Mouse (Mus musculus): ENCODE results near the gene Pnpla5.
"Not testable (repeated sequence)": the region's sequence is repeated elsewhere in the genome, so short reads cannot be mapped to it uniquely, and the experiment has no call there.

Gene Pnpla5

DNA sequence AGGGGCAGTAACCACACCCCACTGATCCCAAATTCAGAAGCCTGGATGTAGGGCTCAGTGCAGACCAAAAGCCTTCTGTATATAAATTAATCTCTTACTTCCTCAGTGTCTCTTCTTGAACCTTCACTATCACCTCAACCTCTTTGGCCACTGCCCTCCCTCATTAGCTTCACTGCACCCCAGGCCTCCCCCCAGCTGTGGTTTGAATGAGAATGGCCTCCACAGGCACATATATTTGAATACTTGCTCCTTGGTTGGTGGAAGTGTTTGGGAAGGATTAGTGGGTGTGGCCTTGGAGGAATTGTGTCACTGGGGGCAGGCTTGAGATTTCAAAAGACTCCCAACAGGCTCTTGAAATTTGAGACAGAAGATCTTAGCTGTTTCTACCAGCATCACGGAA is 6.5 kb downstream of the Pnpla5 start:
- DNase-seq (ENCODE audit: low spot score in 2 of 2): no peak

DNA sequence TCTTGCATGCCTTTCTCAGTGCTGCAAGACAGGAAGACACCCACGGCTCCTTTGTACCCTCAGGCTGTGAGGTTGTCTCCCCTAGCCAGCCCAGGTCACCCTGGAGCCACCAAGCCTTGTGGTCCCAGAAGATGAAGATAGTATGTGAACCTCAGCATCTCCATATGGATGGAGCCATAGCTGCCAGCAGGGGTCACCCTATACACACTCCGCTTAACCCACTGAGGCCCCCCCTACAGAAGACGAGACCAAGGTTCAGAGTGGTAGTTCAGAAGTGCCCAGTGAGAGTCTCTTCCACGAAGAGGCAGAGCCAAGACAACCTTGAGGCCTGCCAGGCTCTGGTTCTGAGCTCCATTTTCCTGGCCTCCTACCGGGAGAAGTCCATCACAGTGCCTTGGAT is 7.2 kb downstream of the Pnpla5 start:
- peak in 1 of 2 experiments; percentile 53 for DNase-seq (ENCODE audit: low spot score in 2 of 2)

DNA sequence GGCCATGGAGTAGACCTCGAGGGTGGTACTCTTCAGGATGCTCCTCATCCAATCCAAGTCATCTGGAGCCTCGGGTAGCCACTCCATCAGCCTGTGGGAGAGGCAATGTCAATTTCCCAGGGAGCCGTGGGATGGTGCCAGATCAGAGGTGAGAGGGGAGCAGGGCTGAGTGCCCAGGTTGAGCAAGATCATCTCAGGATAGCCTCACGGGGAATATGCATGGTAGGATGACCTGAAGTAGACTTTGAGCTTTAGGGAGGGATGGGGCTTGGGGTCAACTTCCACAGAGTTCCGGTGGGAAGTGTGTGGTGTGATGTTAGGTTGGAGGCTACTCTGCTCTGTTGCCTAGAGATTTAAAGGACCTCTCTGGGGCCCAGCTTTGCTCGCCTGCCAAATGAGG is 9.1 kb downstream of the Pnpla5 start:
- no peak for DNase-seq (ENCODE audit: low spot score in 2 of 2)

DNA sequence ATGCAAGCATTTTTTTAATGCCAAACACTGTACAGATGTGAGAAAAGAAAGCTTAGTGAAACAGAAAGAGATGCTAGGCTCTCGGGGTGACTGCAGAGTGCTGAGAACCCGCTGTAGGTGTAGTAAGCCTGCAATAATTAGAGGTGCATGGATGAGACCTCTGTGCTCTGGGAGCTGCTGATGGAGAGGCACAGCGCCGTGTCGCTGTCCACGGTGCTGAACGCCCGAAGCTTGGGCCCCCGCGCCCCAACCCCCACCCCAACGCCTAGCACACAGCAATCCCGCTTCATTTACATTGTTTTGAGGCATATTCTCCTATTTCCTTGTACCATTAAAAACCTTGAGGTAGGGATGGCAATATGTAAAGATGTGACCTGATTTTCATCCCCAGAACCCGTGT is 14.1 kb downstream of the Pnpla5 start:
- DNase-seq (ENCODE audit: low spot score in 2 of 2): no peak

DNA sequence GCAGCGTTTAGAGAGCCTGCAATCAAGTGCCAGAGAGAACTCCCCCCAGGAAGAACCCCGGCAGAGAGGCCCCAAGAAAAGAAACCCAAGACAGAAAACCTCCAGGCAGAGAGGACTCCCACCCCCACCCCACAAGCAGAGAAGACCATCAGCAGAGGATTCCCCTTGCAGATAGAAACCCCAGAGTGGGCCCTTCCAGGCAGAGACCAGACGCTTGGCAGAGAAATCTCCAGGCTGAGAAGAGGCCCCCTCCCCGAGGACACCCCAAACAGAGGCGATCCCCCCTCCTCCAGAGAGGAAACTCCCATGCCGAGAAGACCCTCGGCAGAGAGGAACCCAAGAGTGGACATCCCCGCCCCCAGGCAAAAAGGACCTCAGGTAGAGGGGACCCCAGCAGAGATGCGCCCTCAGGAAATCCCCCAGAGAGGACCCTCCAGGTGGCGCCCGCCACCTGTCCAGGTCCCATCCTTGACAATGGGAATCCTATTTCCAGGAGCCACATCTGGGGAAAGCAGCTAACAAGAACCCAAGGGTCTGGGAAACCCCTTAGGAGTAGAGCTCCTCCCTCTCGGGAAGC is 17.0 kb downstream of the Pnpla5 start:
- peak in 1 of 2 experiments; percentile 56 for DNase-seq (ENCODE audit: low spot score in 2 of 2)

DNA sequence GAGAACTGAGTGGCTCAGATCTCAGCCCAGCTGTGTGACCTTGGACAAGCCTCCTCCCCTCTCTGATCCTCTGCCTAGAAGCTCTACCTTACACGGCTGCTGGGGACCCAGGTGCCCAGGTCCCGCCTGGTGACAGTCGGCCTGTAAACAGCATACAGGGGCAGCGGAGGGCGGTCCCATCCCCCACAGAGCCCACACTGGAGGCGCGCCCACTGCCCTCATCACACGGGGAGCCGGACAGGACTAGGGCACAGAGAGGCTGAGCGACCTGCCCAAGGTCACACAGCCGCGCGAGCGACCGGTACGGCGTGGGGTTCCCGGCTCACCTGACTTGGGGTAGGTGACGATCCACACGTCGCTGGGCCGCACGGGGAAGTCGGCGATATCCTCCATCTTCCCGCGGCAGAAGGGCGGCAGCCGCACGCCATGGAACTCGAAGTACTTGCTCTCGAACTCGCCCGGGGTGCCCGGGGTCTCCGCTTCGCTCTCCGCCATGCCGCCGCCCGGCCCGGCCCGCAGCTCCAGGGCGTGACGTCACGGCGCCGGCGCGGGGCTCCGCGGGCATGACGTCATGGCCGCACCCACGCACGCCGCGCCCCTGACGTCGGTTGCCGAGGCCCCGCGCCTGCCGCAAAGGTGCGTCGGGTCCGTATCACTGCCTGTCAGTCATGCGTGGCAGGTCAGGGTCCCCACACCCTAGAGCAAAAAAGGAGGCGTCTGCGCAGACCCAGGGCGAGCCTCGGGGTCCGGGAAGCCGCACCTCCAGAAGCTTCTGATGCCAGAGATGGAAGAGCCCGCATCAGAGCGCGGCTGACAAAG is 17.7 kb downstream of the Pnpla5 start, which contains the start of gene Sult4a1:
Gene Sult4a1, minus strand, starts transcription at position 650 of the 819 bp plus-strand sequence.
- peak in 1 of 2 experiments; percentile 60 for DNase-seq (ENCODE audit: low spot score in 2 of 2)

DNA sequence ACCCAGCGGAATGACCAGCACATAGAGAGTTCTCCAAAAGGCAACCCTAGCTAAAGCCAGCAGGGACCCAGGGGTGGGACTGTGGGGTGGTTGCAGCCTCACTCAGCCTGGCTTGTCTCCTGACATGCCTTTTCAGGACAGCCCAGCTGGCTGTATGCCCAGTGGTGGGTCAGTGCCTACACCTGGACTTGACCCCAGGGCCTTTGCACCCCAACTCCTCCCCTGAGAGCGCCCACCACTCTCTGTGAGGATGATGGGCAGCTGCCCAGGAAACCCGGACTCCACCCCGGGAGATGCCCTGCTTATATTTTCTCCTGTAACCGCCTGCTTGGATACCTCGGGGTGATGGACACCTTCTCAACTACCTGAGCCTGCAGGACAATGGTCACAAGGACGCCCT is 18.3 kb downstream of the Pnpla5 start:
- no peak for DNase-seq (ENCODE audit: low spot score in 2 of 2)

DNA sequence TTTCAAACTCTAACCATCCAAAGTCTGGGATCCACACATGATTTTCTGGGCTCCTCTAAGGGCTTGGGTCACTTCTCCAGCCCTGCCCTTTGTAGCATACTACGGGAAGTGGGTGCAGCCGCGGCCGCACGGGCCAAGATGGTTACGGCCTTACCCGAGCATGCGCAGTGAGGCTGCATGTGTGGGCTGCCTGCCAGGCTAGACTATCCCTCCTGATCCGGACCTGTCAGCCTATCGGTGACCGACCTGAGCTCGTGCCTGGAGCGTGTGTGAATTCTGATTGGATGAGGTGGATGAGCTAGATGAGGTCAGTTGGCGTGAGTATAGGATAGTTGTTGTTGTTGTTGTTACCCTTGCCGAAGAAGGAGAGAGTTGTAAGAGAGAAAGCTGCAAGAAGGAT is 25.4 kb downstream of the Pnpla5 start:
- not testable (repeated sequence) for DNase-seq (ENCODE audit: low spot score in 2 of 2)

DNA sequence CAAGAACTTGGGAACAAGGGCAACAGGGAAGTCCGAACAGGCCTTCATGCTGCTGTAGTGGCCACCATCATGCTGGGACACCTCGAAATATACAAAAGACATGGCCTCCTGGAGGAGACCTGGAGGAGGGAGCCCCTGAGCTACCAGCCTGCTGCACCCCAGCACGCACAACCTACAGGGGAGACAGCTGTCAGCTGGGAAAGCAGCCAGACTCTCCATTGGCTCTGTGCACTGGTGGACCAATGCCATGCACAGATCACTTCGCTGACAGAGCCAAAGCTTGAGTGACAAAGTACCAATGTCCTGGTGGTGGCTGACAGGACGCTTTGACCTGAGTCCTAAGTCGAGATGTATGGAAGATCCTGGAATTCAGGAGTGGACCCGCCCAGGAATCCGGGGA is 26.9 kb downstream of the Pnpla5 start:
- DNase-seq (ENCODE audit: low spot score in 2 of 2): no peak

DNA sequence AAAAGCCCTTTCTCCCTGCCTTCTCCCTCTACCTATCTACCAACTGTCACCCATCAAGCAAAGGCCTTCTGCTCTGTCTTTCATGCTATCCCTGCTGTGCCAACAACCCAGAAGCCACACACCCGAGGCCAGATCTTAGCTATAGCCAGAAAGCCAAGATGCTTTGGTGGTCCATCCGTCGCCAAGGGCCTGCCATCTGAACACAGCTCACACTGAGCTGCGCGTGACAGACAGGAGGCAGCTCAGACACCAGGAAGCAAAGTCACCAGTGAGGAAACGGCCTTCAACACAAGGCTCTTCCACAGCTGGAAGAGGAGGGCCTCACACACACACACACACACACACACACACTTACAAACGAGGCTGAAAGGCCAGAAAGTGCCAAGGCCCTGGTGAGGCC is 28.1 kb downstream of the Pnpla5 start:
- no peak for DNase-seq (ENCODE audit: low spot score in 2 of 2)

DNA sequence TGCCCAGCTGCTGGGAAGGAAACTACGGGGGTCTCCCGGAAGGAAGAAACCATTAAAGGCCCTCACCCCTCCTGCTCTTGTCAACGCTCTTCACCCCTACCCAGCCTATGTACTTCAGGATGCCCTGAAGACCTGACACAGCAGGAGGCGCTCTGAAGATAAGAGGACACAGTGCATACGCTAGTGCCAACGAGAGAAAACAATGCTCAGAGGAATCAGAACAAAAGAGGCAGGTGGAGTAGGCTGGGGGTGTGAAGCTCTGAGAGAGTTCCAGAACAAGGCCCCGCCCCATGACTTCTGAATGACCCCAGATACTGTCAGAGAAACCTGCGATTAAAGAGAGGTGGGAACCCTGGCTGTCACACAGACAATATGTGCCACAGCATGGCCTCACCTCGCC is 36.2 kb downstream of the Pnpla5 start:
- no peak for DNase-seq (ENCODE audit: low spot score in 2 of 2)

DNA sequence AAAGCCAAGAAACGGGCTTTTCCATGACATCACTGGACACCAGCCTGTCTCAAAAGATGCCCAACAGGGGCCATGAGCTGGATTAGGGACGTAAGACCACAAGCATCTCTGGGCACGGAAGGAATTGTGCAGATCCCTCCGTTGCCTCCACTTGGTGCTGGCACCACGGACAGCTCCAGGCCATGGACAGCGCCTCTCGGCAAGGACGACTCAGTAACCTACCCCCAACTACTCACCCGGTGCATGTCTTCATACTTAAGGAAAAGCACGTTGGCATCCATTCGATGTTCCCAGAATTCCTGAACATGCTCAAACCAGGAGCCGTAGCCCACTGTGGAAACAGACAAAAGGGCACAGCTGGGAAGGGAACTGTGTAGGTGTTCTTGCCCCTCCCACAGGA is 36.6 kb downstream of the Pnpla5 start:
- no peak for DNase-seq (ENCODE audit: low spot score in 2 of 2)

DNA sequence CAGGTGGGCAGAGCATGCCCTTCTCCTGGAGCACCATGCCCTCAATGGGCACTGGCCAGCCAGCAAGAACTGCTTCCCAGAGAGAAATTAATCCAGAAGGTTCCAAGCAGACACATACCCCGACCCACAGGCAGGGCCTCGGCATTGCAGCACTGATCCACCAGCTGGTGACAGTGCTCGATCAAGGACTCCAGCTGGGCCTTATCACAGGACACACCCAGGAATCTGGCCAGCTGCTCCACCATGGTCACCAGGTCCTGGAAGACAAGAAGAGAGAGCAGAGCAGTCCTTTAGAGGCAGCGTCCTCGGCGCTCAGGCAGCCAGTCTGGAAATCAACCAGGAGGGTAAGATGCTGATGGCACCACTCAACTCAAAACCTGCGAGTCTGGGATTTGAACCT is 42.9 kb downstream of the Pnpla5 start:
- DNase-seq (ENCODE audit: low spot score in 2 of 2): peak in 1 of 2 experiments; percentile 30

DNA sequence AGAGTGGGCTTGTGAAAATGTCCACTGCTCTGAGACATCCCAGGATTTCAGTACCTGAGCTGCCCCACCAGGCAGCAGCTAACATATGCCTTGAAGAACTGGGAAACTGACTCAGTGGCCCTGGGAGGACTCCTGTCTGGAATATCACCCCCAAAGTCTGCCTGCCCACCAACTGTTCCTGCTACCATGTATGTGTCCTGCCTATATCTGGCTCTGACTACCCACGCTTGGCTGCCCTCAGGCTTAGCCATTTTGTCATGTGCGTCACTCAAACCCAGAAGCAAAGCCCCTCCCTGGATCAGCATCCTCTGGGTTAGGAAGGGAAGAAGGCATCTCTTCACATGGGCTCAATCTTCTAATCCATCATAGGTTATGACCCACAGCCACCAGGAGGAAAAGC is 43.5 kb downstream of the Pnpla5 start:
- DNase-seq (ENCODE audit: low spot score in 2 of 2): no peak

DNA sequence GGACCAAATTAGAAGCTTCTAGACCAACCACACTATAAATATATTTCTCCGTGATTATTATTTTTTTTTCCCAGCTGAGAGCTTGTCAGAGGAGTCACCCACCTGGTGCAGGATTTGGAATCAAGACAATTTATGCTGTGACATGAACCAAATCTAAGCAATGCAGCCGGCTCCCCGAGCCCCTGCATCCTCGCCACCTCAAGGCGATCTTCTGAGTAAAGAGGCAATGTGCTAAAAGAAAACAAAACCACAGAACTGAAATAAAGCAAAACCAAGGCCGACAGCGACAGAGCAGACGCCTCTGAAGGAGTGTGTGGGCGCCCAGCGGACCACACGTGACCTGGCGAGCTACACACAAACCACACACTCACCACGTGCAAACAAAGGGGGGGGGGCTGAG is 44.3 kb downstream of the Pnpla5 start:
- no peak for DNase-seq (ENCODE audit: low spot score in 2 of 2)

DNA sequence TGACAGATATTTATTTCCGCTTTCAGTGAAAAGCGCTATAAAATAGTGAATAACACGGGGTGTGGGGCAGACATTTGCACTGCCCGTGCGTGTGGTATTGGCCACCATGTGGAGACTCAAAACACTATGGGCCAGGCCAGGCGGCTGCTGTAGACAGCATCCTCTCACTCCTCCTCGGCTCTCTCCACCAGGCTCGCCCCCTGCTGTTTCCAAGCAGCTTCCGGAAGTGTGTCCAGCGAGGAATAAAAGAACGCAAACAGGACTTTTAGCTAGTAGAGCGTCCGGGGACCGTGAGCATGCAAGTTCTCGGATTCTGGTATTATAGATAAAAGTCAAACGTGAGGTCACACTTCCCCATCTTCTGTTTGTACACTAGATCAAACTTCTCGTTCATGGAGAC is 45.8 kb downstream of the Pnpla5 start:
- DNase-seq (ENCODE audit: low spot score in 2 of 2): no peak

DNA sequence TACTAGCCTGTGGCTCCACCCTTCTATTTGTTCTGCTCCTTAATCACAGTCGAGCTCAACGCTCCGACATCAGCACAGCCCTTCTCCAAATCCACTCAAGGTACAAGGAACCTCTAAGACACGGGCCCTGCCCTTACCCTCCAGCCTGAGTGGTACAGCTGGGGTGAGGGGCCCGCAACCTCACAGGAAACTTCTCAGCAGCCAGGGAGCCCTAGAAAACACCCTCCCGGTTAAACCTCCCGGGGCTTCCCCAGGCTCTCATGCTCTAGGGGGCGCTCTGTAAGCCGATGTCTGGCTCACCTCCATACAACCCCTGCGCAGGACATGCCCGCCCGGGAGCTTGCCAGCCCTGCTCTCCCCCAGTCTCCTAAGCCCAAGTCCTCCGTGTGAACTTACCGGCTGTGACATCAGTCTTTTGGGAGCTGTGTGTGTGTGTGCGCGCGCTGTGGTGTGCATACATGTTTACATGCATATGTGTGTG is 48.2 kb downstream of the Pnpla5 start:
- DNase-seq (ENCODE audit: low spot score in 2 of 2): no peak

DNA sequence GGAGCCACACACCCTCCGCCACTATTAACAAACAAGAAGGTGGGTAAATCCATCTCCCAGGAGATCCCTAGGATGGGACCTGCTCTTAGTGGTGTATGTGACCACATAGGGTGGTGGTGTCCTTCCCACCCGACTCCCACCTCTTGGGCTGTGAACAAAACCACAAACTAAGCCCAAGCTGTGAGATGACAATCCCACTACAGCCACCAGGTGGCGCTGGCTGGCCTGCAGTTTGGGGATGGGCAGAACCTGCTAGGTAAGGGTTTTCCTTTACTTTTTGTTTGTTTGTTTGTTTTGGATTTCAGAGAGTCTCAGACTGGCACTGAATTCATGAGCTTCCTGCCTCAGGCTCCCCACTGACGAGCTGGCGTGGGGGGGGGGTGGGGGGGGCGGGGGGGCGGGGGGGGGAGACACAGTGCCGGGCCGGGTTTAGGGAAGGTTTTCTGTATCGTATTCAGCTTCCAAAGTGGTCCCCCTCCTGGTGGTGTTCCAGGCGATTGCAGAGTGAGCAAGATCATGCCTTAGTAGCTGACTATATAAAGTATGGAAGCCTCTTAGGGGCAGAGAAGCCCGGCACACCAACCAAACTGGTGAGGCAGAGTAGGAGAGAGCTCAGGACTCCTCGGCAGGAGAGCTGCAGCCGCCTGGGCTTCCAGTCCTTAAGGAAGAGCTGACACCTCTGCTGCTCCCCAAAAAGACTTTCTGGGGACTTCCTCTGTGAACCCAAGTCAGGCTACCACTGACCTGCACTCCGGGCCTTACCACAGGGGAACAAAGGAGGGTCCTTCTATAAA is 48.9 kb downstream of the Pnpla5 start:
- DNase-seq (ENCODE audit: low spot score in 2 of 2): no peak

DNA sequence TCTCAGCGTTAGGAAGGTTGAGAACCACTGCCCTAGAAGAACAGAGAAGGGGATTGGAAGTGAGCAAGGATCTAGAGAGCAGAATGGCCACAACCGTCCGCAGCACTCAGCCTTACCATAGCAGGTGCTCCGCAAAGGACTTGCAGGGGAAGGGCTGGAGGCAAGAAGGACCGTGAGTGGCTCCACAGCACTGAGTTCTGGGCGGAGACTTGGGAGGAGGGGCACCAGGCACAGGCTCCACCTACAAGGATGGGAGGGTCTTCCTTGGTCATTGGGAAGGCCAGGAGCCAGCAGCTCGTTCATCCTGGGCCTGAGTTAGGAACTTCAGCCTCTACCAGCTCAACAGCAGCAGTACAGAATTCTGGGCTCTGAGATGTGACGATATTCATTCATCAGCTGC is 49.9 kb downstream of the Pnpla5 start:
- DNase-seq (ENCODE audit: low spot score in 2 of 2): no peak

DNA sequence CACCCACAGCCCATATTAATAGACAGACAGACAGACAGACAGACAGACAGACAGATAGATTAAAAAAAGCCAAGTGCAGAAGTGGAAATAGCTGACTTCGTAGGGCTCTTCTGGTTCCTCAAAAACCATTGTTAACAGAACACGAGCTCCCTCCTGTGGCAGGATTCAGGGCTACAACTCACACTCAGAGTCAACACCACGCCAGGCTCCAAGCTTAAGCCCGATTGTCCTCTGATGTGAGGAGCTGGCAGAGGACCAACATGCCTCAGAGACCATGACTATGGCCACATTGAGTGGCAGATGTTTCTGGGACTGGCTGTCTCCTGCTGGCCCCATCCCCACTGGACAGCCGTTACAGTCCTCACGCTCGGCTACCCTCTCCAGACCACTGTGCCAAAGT is 50.7 kb downstream of the Pnpla5 start:
- DNase-seq (ENCODE audit: low spot score in 2 of 2): no peak

DNA sequence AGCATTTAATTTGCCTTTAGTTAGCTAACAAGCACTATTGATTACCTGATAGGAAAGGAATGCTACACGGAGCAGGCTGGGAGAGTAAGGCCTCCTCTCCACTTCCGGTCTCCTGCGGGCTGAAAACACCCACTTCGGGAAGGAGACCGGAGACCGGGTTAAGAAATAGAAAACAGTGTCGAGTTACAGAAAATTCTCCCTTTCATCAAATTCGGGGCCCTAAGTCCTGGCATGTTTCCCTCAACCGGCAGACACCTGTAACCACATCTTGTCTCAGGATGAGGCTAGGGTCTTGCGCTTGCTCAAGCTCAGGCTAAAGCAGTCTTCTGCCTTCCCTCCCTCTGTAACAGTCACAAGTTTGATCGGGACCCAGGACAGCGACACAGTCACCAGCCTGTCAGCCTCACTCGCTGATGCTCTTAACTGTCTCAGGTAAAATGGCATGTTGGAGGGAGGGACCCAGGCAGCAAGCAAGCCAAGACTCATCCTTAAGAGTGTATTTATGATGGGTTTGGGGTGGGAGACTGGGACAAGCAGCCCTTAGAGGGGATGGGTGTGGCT is 52.8 kb downstream of the Pnpla5 start:
- no peak for DNase-seq (ENCODE audit: low spot score in 2 of 2)

DNA sequence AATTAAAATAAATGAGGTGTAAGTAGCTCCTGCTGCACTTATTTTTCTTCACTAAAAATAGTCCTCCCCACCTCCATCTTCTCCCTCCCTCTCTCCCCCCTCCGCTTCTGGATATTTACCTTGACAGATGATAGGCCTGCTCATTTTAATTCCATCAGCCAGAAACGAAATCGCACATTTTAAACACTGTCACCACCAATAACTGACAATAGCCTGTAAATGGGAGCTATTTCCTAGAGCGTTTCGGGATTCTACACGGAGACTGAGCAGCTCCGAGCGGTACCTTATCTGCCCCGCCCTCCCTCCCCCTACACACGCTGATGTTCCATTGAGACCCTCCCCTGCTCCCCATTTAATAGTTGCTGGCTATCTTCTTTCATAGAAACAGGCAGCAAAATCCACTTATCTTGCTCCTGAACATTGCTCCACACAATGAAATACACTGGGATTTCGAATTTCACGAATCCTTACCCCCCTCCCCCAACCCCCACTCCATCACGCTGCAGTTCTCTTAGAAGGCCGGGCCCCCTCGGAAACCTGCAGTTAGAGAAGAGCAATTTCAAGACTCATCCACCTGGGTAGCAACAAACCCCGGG is 53.4 kb downstream of the Pnpla5 start:
- no peak for DNase-seq (ENCODE audit: low spot score in 2 of 2)
